Mouse (Mus musculus): ENCODE data around the gene Anapc15. TPM values are rescaled to one million over a fixed set of nuclear protein-coding genes. Genes with fewer than 3 reads are reported as not detected.

Gene Anapc15
- polyA plus RNA-seq, 1 experiment: 97.5 TPM

GRCm38 (mm10) chr7:101858362-101858761, 5.2 kb upstream of the Anapc15 start:
- TF ChIP-seq POLR2A (IDR thresholded peaks at IDR 0.05; ENCODE audit: borderline replicate concordance, control insufficient read depth, low read depth, low read length) (no peak), CTCF (IDR thresholded peaks at IDR 0.05; ENCODE audit: control insufficient read depth, insufficient read depth, low read length) (no peak)

GRCm38 (mm10) chr7:101860978-101861377, 2.5 kb upstream of the Anapc15 start:
- no peak for TF ChIP-seq POLR2A (IDR thresholded peaks at IDR 0.05; ENCODE audit: borderline replicate concordance, control insufficient read depth, low read depth, low read length)
- Histone ChIP-seq H3K4me1 (ENCODE audit: control insufficient read depth, insufficient read depth, low read length) (no peaks in the 10 kb centered on the region), H3K4me3 (replicated peaks; ENCODE audit: control insufficient read depth, low read depth, low read length) (no peak overlapping the region), H3K27ac (ENCODE audit: control insufficient read depth, insufficient read depth, low read depth, low read length, poor library complexity) (no peak overlapping the region)

More at GRCm38 (mm10) chr7:101858362-101858761, 5.2 kb upstream of the Anapc15 start:
- H3K27ac ChIP-seq (ENCODE audit: control insufficient read depth, insufficient read depth, low read depth, low read length, poor library complexity): no peak overlapping the region
- H3K4me1 ChIP-seq (ENCODE audit: control insufficient read depth, insufficient read depth, low read length): no peaks in the 10 kb centered on the region
- 38% methylated on average over 9 of the region's 9 CpGs for WGBS
- H3K4me3 ChIP-seq (replicated peaks; ENCODE audit: control insufficient read depth, low read depth, low read length): no peak overlapping the region

GRCm38 (mm10) chr7:101862291-101862690, 1.2 kb upstream of the Anapc15 start:
- Histone ChIP-seq H3K27ac (ENCODE audit: control insufficient read depth, insufficient read depth, low read depth, low read length, poor library complexity) (no peak overlapping the region), H3K4me3 (replicated peaks; ENCODE audit: control insufficient read depth, low read depth, low read length) (no peak overlapping the region), H3K4me1 (ENCODE audit: control insufficient read depth, insufficient read depth, low read length) (no peaks in the 10 kb centered on the region)
- 73% methylated on average over 3 of the region's 3 CpGs for WGBS
- no peak for TF ChIP-seq CTCF (IDR thresholded peaks at IDR 0.05; ENCODE audit: control insufficient read depth, insufficient read depth, low read length)
- TF ChIP-seq POLR2A (IDR thresholded peaks at IDR 0.05; ENCODE audit: borderline replicate concordance, control insufficient read depth, low read depth, low read length): no peak

GRCm38 (mm10) chr7:101866491-101867265, 3.2 kb downstream of the Anapc15 start:
- TF ChIP-seq CTCF (IDR thresholded peaks at IDR 0.05; ENCODE audit: control insufficient read depth, insufficient read depth, low read length) (no peak), POLR2A (IDR thresholded peaks at IDR 0.05; ENCODE audit: borderline replicate concordance, control insufficient read depth, low read depth, low read length) (no peak)
- no peak overlapping the region for H3K4me3 ChIP-seq (replicated peaks; ENCODE audit: control insufficient read depth, low read depth, low read length)
- H3K4me1 ChIP-seq (ENCODE audit: control insufficient read depth, insufficient read depth, low read length): no peaks in the 10 kb centered on the region
- 86% methylated on average over 11 of the region's 11 CpGs for WGBS
- no peak overlapping the region for H3K27ac ChIP-seq (ENCODE audit: control insufficient read depth, insufficient read depth, low read depth, low read length, poor library complexity)

GRCm38 (mm10) chr7:101867482-101867881, 4.0 kb downstream of the Anapc15 start:
- WGBS: 90% methylated on average over 4 of the region's 4 CpGs
- no peak overlapping the region for H3K4me3 ChIP-seq (replicated peaks; ENCODE audit: control insufficient read depth, low read depth, low read length)
- H3K27ac ChIP-seq (ENCODE audit: control insufficient read depth, insufficient read depth, low read depth, low read length, poor library complexity): no peak overlapping the region
- no peak for TF ChIP-seq CTCF (IDR thresholded peaks at IDR 0.05; ENCODE audit: control insufficient read depth, insufficient read depth, low read length)
- TF ChIP-seq POLR2A (IDR thresholded peaks at IDR 0.05; ENCODE audit: borderline replicate concordance, control insufficient read depth, low read depth, low read length): no peak
- H3K4me1 ChIP-seq (ENCODE audit: control insufficient read depth, insufficient read depth, low read length): no peaks in the 10 kb centered on the region

GRCm38 (mm10) chr7:101868241-101869162, 5.0 kb downstream of the Anapc15 start:
- H3K27ac ChIP-seq (ENCODE audit: control insufficient read depth, insufficient read depth, low read depth, low read length, poor library complexity): no peak overlapping the region
- no peak overlapping the region for H3K4me3 ChIP-seq (replicated peaks; ENCODE audit: control insufficient read depth, low read depth, low read length)
- no peak for TF ChIP-seq CTCF (IDR thresholded peaks at IDR 0.05; ENCODE audit: control insufficient read depth, insufficient read depth, low read length)
- no peak for TF ChIP-seq POLR2A (IDR thresholded peaks at IDR 0.05; ENCODE audit: borderline replicate concordance, control insufficient read depth, low read depth, low read length)
- 70% methylated on average over 13 of the region's 13 CpGs for WGBS
- no peaks in the 10 kb centered on the region; the same call in 1 of the 2 replicates for H3K4me1 ChIP-seq (ENCODE audit: control insufficient read depth, insufficient read depth, low read length)

- Histone ChIP-seq H3K4me1 (ENCODE audit: control insufficient read depth, insufficient read depth, low read length) (no peaks in the 10 kb centered on the region; the same call in 1 of the 2 replicates), H3K27ac (ENCODE audit: control insufficient read depth, insufficient read depth, low read depth, low read length, poor library complexity) (no peak overlapping the region), H3K4me3 (replicated peaks; ENCODE audit: control insufficient read depth, low read depth, low read length) (no peak overlapping the region)
- 85% methylated on average over 7 of the region's 7 CpGs for WGBS
- TF ChIP-seq POLR2A (IDR thresholded peaks at IDR 0.05; ENCODE audit: borderline replicate concordance, control insufficient read depth, low read depth, low read length) (no peak), CTCF (IDR thresholded peaks at IDR 0.05; ENCODE audit: control insufficient read depth, insufficient read depth, low read length) (no peak)
These were observed 5.6 kb downstream of the Anapc15 start for GRCm38 (mm10) chr7:101869163-101869500.

- 74% methylated on average over 2 of the region's 2 CpGs for WGBS
- H3K4me1 ChIP-seq (ENCODE audit: control insufficient read depth, insufficient read depth, low read length): no peaks in the 10 kb centered on the region; the same call in 1 of the 2 replicates
- no peak within 1 kb of the TSS for H3K27ac ChIP-seq (ENCODE audit: control insufficient read depth, insufficient read depth, low read depth, low read length, poor library complexity)
- no peak within 1 kb of the TSS for H3K4me3 ChIP-seq (replicated peaks; ENCODE audit: control insufficient read depth, low read depth, low read length)
- TF ChIP-seq CTCF (IDR thresholded peaks at IDR 0.05; ENCODE audit: control insufficient read depth, insufficient read depth, low read length): no peak
- no peak for TF ChIP-seq POLR2A (IDR thresholded peaks at IDR 0.05; ENCODE audit: borderline replicate concordance, control insufficient read depth, low read depth, low read length)
These were observed 7.1 kb downstream of the Anapc15 start, which contains the start of gene Folr1 for GRCm38 (mm10) chr7:101870629-101871028. Gene Folr1, minus strand, starts transcription at chr7:101870788.
